Mouse (Mus musculus) embryo, embryonic 11 days (tissue): ENCODE measurements around the gene Naa60.
"Not testable (repeated sequence)": the region's sequence is repeated elsewhere in the genome, so short reads cannot be mapped to it uniquely, and the experiment has no call there.

Experiments
- DNase-seq: peaks from one replicate; pipeline ENCODE4 v3.0.0-alpha.2; 2015

Naa60 gene

DNA sequence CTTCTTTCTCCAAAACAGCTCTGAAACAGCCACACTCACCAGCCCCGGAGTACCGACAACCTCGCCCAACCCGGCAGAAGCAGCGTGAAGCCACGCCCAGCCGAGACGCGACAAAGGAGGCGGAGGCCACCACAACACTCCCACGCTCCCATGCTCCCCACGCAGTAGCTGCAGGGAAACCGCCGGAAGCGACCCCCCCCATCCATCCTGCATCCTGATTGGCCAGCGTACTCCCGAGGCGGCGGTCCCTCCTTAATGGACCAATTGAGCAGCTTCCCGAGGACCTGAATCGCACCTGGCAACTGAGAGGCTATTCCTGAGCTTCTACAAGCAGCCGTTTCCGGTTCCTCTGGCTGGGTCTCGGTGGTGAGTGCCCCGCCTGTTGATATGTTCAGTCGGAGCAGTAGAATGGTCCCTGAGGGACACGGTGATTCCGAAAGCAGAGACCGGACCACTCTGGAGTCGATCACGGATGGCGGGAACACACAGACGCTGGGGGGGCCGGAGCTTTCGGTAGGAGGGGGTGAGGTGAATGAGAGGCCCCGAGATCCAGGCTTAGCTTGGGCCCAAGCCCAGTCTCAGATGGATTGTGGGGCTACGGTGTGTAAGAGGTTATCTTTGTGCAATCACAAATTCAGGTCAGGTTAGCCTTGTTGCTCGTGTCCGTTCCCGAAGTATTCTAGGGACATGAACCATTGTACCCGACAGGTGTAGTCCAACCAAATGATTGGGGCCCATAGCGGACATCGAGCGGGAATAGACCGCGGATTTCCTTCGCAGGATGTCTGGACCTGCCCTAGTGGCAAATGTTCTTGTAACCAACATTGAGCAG is at the start of gene Naa60:
Naa60 (plus strand) TSS at position 160 of the 832 bp plus-strand sequence.
- DNase-seq: peak; percentile 94

DNA sequence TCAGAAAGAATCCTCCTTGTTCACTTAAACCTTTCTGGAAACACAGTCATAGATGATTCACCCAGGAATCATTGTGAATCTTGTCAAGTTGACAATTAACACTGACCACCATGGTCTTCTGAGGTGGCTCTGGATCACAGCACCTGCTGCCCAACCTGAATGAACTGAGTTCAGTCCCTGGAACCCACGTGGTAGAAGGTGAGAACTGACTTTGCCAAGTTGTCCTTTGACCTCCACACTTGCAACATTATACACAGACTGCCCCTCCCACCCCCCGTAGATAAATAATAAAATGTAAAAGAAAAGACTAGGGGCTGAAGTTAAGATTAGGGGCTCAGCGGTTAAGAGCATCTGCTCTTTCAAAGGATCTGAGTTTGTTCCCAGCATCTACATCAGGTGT is 44.2 kb upstream of the Naa60 start:
- no peak for DNase-seq

DNA sequence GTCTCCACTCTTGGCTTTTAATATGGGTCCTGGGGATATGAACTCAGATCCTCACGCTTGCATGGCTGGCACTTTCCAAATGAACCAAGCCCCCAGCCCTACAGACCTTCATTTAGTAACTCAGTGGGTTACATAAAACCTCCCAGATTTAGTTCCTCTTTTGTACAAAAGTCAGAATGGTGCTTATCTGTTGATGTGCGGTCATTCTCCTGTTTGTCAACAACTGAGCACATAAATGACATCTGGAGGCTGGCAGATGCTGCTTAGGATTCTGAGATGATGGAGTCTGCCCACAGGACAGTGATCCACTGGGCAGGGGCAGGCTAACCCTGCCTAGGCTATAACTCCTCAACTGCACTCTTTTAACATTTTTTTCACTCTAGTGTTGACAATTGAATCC is 42.4 kb upstream of the Naa60 start:
- no peak for DNase-seq

DNA sequence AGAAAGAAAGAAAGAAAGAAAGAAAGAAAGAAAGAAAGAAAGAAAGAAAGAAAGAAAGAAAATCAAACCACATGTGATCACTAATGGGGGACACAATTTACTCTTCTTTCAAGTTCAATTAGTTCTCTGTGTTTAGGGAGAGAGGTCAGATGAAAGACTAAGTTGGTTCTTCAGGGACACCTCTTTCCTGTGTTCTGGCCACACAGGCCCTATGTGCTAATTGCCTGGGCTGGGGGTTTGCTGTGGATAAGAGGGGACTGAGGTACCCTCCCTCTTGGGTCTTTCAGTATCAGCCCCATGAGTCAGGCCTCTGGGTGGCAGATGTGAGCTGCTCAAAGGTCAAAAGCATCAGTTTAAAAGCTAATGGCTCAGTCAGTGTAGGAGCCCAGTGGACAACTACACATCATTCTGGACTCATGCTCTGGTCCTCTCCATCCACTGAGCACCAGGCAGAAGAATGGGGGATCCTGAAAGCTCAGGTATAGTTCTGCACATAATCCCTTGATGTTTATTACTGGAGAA is 41.5 kb upstream of the Naa60 start, which contains the start of gene Olfr15:
Olfr15 (plus strand) TSS at position 291 of the 522 bp plus-strand sequence.
- DNase-seq: peak; percentile 8

DNA sequence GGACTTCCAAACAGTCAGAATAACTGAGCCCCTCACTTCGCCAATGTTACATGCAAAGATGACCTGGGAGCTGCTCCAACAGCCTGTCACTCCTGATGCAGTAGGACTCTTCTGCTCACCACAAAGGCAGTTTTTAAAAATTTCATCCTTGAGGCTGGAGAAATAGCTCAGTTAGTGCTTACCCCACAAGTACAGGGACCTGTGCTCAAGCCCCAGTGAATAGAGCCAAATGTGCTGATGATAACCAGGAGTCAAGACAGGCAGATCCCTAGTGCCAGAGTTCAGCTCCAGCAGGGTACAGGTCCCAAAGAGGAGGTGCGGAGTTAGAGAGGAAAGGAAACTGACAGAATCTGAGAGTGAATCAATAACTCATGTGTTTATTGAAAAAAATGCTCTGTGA is 36.7 kb upstream of the Naa60 start:
- DNase-seq: no peak

DNA sequence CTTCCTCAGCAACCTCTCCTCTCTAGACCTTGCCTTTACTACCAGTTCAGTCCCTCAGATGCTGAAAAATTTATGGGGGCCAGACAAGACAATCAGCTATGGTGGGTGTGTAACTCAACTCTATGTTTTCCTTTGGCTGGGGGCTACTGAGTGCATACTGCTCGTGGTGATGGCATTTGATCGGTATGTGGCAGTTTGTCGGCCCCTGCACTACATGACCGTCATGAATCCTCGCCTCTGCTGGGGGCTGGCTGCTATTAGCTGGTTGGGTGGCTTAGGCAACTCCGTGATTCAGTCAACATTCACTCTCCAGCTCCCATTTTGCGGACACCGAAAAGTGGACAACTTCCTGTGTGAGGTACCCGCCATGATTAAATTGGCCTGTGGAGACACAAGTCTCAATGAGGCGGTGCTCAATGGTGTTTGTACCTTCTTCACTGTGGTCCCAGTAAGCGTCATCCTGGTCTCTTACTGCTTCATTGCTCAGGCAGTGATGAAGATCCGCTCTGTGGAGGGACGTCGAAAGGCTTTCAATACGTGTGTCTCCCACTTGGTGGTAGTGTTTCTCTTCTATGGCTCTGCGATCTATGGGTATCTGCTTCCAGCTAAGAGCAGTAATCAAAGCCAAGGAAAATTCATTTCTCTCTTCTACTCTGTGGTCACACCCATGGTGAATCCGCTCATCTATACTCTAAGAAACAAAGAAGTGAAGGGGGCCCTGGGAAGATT is 32.9 kb upstream of the Naa60 start:
- peak; percentile 23 for DNase-seq

DNA sequence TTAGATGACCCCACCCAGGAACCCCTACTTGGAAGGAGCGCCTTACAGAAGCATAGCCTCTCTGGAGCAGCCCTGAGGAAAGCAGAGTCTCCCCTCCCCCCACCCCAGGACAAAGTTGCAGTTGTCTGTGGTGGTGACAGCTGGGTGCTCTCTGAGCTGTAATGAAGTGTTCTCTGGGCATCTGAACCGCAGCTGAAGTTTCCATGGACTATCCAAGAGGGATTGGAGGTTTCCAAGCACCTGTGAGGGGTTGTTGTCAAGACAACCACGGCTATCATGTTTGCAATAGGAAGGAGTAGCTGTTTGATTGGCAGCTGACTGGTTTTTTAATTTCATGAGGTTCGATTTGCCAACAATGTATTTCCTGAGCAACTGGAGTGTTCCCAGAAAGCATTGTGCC is 29.2 kb upstream of the Naa60 start:
- peak; percentile 5 for DNase-seq

DNA sequence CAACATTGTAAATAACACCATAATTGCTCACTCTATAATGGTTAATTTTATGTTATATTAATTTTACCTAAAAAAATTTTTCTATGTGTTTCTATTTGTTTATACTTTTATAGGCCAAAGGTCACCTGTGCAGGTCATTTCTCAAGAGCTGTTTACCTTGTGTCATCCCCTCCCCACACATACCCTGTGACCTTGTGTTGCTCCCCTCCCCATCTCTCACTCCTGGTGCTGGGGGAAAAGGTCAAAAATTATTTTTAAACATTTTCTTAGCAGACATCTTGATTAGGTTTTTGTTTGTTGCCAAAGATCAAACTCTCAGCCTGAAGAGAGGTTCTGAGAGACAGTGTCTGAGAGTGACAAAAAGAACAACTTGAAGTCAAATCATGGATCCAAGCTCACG is 28.4 kb upstream of the Naa60 start:
- no peak for DNase-seq

DNA sequence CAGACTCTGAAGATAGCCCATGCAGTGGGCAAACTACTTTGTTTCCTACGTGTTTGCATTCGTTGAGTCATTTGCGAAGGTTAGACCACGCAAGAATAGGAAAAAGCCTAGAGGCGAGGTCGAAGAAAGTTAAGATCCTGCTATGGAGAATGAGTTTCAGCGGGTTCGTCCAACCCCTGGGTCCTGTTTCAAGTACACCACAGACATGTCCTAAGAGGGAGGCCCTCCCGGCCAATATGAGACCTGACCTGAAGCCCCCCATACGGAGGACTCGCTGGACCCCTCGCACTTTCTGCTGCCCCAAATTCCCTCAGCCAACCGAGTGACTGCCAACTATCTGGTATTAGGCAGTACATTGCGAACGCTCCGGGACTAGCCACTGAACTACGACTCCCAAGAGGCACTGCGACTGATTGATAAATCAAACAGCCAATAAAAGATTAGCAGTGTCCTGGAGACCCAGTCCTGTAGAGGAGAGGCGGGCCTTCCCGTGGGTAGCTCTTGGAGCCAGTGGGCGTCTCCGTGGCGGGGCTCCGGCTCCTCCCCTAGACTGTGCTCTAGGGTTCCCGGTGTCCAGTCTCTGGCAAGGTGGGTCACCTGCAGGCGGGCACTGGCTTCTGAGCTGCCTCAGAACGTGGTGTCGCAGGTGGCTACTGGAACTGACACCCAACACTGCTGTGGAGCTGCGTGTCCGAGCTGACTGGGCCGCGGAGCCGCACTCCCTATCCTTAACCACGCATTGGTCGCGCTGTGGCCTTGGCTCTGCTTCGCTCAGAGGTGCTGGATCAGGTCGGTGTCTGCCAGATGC is 25.3 kb upstream of the Naa60 start, which contains the start of gene Zfp174:
Zfp174 (plus strand) TSS at position 558 of the 808 bp plus-strand sequence.
- peak; percentile 96 for DNase-seq

DNA sequence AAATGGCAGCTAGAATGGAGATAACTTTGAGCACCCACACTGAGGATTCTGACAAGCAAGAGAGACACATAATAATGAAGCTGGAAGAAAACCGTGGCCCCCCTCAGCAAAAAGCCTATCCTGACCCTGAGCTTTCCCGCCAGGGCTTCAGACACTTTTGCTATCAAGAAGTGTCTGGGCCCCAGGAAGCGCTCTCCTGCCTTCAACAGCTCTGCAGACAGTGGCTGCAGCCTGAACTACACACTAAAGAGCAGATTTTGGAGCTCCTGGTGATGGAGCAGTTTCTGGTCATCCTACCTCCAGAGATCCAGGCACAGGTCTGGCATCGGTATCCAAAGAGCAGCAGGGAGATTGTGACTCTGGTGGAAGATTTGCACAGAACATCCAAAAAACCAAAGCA is 24.3 kb upstream of the Naa60 start:
- peak; percentile 9 for DNase-seq

DNA sequence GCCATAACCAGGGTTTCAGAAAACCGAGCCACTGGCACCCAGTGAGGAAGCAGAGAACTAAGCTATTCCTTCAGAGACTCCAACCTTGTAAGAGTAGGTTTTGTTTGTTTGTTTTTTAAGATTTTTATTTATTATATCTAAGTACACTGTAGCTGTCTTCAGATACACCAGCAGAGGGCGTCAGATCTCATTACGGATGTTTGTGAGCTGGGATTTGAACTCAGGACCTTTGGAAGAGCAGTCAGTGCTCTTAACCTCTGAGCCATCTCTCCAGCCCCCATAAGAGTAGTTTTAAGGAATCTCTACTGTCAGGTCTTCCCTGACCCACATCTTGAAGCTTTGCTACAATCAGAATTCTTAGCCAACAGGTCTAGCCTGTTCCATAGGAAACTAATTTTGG is 23.8 kb upstream of the Naa60 start:
- no peak for DNase-seq

DNA sequence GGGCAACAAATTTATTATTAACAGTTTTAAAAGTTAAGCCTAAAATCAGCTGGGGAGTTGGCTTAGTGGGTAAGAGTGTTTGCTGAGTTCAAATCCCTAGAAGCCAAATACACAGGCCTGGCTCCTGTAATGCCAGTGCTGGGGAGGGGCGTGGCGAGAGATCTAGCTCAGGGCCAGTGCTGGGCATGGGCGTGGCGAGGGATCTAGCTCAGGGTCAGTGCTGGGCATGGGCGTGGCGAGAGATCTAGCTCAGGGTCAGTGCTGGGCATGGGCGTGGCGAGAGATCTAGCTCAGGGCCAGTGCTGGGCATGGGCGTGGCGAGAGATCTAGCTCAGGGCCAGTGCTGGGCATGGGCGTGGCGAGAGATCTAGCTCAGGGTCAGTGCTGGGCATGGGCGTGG is 20.9 kb upstream of the Naa60 start:
- not testable (repeated sequence) for DNase-seq

DNA sequence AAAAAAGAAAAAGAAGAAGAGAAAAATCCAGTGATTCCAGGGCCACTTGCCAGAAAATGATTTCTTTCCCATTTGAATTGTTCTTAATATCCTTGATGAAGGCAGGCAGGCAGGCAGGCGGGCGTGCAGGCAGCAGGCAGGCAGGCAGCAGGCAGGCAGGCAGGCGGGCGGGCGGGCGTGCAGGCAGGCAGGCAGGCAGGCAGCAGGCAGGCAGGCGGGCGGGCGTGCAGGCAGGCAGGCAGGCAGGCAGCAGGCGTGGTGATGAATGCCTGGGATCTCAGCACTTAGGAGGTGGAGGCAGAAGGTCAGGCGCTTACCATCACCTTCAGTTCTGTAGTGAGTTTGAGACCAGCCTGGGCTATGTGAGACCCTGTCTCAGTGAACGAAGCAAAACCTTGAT is 19.6 kb upstream of the Naa60 start:
- peak; percentile 35 for DNase-seq

DNA sequence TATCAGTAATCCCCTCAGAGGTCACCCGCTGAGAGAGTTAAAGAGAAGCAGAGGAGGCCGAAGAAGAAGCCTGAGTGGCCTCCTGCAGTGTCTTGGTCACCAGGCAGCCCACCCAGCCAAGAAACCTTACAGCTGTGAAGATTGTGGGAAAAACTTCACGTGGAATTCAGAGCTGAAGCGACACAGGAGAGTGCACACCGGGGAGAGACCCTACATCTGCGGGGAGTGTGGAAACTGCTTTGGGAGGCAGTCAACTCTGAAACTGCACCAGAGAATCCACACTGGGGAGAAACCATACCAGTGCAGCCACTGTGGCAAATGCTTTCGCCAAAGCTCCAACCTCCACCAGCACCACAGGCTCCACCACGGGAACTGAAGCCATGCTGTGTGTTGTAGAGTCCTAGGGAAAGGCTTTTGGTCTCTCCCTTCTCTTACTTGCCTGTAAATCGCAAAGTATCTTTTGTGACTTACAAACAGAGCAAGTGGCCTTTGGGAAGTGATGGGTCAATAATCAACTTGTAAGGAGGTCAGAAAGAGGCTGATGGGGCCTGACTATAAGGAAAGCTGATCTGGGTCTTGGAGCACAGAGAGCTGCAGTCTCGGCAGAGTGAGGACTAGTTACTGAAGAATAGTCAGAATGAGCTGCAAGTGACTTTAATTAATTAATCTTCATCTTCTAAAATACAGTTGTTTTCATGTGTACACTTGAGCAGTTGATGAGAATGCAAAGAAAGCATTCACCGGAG is 17.6 kb upstream of the Naa60 start:
- DNase-seq: no peak

DNA sequence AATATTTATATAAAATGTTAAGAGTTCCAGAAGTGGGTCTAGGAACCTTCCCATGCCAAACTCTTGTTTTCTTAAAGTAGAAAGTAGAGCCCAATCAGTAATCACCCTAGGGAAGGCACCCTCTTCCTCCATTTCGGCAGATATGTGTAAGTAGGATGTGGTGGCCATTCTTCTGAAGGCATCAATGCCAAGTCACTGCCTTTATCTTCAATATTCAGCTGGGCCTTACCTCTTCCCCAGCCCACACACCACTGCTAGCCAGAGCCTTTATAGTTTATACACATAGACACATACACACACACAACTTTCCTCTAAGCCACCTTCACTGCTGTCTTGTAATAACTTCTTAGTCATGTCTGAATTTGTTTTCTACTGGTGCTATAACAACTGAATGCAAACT is 16.4 kb upstream of the Naa60 start:
- DNase-seq: no peak

DNA sequence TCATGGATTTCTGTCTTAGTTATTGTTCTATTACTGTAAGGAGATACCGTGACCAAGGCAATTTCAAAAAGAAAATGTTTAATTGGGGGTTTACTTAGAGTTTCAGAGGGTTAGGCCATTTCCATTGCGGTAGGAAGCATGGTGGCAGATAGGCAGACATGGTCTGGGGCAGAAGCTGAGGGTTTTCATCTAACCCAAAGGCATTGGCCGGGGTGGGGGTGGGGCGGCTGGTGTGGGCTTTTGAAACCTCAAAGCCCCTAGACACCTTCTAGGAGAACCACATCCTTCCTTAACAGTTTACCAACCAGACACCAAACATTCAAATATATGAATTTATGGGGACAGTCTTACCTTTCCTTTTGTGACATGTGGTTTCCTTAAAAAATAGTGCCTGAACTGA is 12.9 kb upstream of the Naa60 start:
- no peak for DNase-seq

DNA sequence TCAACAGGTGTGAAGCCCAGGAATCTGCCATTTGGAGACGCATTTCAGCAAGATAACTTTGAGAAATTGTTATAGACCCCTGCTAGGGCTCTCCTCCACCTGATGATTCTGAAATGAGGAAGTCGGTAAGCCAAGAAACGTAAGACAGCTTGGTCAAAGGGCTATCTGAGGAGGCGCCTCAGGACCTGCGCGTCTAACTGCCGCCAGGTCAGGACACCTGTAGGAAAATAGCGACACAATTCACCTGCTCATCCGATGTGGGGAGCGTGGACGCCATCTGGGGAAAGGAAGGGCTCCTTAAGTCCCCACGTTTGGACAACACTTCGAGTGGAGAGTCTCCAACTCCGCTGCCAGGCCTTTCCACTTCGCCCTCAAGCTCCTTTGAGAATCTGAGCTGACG is 360 bp upstream of the Naa60 start:
- no peak for DNase-seq

DNA sequence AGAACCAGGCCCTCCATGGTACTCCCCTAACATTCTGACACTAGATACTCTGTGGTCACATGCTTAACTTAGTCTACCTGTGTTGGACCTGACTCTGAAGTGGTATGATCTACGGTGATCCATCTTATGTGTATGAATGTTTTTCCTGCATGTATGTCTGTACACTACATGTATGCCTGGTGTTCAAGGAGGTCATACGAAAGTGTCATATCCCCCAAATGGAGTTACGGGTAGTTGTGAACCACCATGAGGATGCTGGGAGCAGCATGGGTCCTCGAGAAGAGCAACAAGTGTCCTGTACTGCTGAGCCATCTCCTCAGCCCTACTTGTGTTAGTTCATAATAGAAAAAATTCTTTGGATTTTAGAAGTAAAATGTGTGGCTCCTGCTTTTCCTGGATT is 4.2 kb downstream of the Naa60 start:
- DNase-seq: no peak

DNA sequence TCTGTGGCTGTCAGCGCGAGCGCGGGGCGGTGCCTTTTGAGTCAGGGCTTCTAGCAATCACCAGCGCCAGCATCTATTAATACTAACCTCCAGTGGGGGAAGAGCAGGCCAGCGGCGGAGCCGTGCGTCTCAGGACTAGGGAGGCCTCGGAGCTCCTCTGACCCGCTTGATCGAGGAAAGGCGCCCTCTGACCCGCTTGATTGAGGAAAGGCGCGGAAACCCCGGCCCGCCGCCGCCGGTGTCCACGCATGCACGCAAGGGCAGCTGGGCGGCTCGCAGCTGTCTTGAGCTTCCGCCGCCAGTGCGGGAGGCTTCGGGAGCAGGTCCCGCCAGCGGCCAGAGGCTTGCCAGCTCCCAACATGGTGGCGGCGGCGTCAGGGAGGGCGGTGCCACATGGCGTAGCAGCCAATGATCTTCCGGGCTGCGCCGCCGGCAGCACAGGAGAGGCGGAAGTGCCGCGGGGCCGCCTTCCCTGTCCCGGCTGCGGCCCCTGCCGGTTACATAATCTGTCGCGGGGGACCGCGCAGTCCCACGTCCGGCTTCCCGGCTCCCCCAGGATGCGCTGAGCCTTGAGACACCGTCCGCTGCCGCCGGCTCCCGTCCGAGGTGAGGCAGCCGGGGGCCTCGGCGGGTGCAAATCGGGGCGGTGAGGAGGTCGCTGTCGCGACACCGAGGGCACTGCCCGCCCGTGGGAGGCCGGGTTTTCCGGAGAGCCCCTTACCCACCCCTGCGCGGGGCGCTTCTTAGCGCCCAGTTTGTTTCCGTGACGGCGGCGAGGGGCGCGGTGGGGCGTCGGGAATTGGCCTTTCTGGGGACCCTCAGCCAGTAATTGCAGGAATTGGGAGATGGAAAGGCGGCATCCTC is 12.3 kb downstream of the Naa60 start, which contains the start of the genes Zfp597 and Gm20695:
Zfp597 (minus strand) TSS at position 361 of the 864 bp plus-strand sequence.
Gm20695 (plus strand) TSS at position 448 of the 864 bp plus-strand sequence.
- DNase-seq: peak; percentile 97

DNA sequence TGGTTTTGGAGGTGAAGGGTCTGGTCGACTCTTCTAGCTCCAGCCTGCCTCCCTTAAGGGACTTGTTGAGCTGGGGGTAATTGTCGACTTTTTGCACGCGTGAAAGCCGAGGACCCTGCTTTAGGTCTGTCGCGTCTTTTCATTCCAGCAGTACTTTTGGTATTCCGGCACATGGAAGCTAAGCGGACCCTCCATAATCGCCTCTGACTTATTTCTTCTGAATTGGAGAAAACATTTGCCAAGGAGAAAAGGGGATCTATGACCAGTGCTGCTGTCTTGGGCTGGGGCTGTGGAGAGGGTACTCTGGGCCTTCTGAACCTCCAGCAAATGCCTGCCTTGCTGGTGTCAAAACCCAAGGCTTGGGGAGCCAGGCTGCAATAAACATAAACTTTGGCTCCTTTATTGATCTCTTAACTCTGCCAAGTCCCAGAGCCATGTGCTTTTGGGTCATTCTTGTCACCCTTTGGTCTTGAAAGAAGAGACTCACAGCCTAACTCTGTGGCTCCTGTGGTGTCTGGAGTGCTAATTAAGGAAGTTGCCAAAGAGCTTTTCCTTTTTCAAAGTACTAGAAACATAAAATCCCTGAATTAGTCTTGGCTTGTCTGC is 13.0 kb downstream of the Naa60 start:
- DNase-seq: no peak
